Mouse (Mus musculus): ENCODE data around the gene Rreb1.
A peak's percentile ranks its signal among the peaks of the same experiment; 100 is the strongest.

Rreb1 gene

GRCm38 (mm10) chr13:37773476-37773875 lies 4.7 kb upstream of the Rreb1 start:
- H3K4me3 ChIP-seq (replicated peaks; ENCODE audit: low read length): no peak overlapping the region
- H3K9me3 ChIP-seq (ENCODE audit: low read length): no peaks in the 10 kb centered on the region
- TF ChIP-seq NANOG (IDR thresholded peaks at IDR 0.05; ENCODE audit: borderline replicate concordance, low read length) (peak; percentile 83), POU5F1 (IDR thresholded peaks at IDR 0.05; ENCODE audit: borderline replicate concordance, low read length) (0 out of 2 replicates have a peak, but pooled peaks have one; percentile 37), CTCF (conservative IDR thresholded peaks at IDR 0.05; ENCODE audit: low read length) (no peak)
- H3K27me3 ChIP-seq (ENCODE audit: insufficient read depth, low read length): peaks cover 20% of the 10 kb centered on the region
- H3K4me1 ChIP-seq (replicated peaks; ENCODE audit: low read depth, low read length): peaks cover 44% of the 10 kb centered on the region
- H3K36me3 ChIP-seq (ENCODE audit: insufficient read depth, low read length): no peaks in the 10 kb centered on the region

GRCm38 (mm10) chr13:37776675-37777074 lies 1.5 kb upstream of the Rreb1 start:
- peaks cover 47% of the 10 kb centered on the region for H3K27me3 ChIP-seq (ENCODE audit: insufficient read depth, low read length)
- H3K4me3 ChIP-seq (replicated peaks; ENCODE audit: low read length): no peak overlapping the region
- peaks cover 45% of the 10 kb centered on the region for H3K4me1 ChIP-seq (replicated peaks; ENCODE audit: low read depth, low read length)
- no peaks in the 10 kb centered on the region for H3K9me3 ChIP-seq (ENCODE audit: low read length)
- H3K36me3 ChIP-seq (ENCODE audit: insufficient read depth, low read length): no peaks in the 10 kb centered on the region
- TF ChIP-seq NANOG (IDR thresholded peaks at IDR 0.05; ENCODE audit: borderline replicate concordance, low read length) (no peak), CTCF (conservative IDR thresholded peaks at IDR 0.05; ENCODE audit: low read length) (no peak), POU5F1 (IDR thresholded peaks at IDR 0.05; ENCODE audit: borderline replicate concordance, low read length) (no peak)

GRCm38 (mm10) chr13:37777351-37778146 lies 651 bp upstream of the Rreb1 start:
- Histone ChIP-seq H3K9me3 (ENCODE audit: low read length) (no peaks in the 10 kb centered on the region), H3K4me1 (replicated peaks; ENCODE audit: low read depth, low read length) (peaks cover 42% of the 10 kb centered on the region), H3K4me3 (replicated peaks; ENCODE audit: low read length) (peak overlapping the region; percentile 77), H3K27me3 (ENCODE audit: insufficient read depth, low read length) (peaks cover 50% of the 10 kb centered on the region), H3K36me3 (ENCODE audit: insufficient read depth, low read length) (no peaks in the 10 kb centered on the region)
- no peak for TF ChIP-seq POU5F1 (IDR thresholded peaks at IDR 0.05; ENCODE audit: borderline replicate concordance, low read length)
- no peak for TF ChIP-seq CTCF (conservative IDR thresholded peaks at IDR 0.05; ENCODE audit: low read length)
- no peak for TF ChIP-seq NANOG (IDR thresholded peaks at IDR 0.05; ENCODE audit: borderline replicate concordance, low read length)

- no peaks in the 10 kb centered on the region for H3K9me3 ChIP-seq (ENCODE audit: low read length)
- H3K4me1 ChIP-seq (replicated peaks; ENCODE audit: low read depth, low read length): peaks cover 33% of the 10 kb centered on the region
- peak overlapping the region; percentile 77 for H3K4me3 ChIP-seq (replicated peaks; ENCODE audit: low read length)
- no peak for TF ChIP-seq NANOG (IDR thresholded peaks at IDR 0.05; ENCODE audit: borderline replicate concordance, low read length)
- TF ChIP-seq POU5F1 (IDR thresholded peaks at IDR 0.05; ENCODE audit: borderline replicate concordance, low read length): no peak
- no peak for TF ChIP-seq CTCF (conservative IDR thresholded peaks at IDR 0.05; ENCODE audit: low read length)
- no peaks in the 10 kb centered on the region for H3K36me3 ChIP-seq (ENCODE audit: insufficient read depth, low read length)
- H3K27me3 ChIP-seq (ENCODE audit: insufficient read depth, low read length): peaks cover 54% of the 10 kb centered on the region
Observed at GRCm38 (mm10) chr13:37778594-37779231, 513 bp downstream of the Rreb1 start.

GRCm38 (mm10) chr13:37779251-37779667 lies 1.1 kb downstream of the Rreb1 start:
- peaks cover 32% of the 10 kb centered on the region for H3K4me1 ChIP-seq (replicated peaks; ENCODE audit: low read depth, low read length)
- TF ChIP-seq NANOG (IDR thresholded peaks at IDR 0.05; ENCODE audit: borderline replicate concordance, low read length) (no peak), POU5F1 (IDR thresholded peaks at IDR 0.05; ENCODE audit: borderline replicate concordance, low read length) (no peak)
- H3K27me3 ChIP-seq (ENCODE audit: insufficient read depth, low read length): peaks cover 59% of the 10 kb centered on the region
- no peaks in the 10 kb centered on the region for H3K36me3 ChIP-seq (ENCODE audit: insufficient read depth, low read length)
- H3K9me3 ChIP-seq (ENCODE audit: low read length): no peaks in the 10 kb centered on the region
- peak overlapping the region; percentile 77 for H3K4me3 ChIP-seq (replicated peaks; ENCODE audit: low read length)

GRCm38 (mm10) chr13:37781557-37781956 lies 3.4 kb downstream of the Rreb1 start:
- Histone ChIP-seq H3K4me1 (replicated peaks; ENCODE audit: low read depth, low read length) (peaks cover 31% of the 10 kb centered on the region), H3K9me3 (ENCODE audit: low read length) (no peaks in the 10 kb centered on the region), H3K36me3 (ENCODE audit: insufficient read depth, low read length) (no peaks in the 10 kb centered on the region), H3K4me3 (replicated peaks; ENCODE audit: low read length) (no peak overlapping the region), H3K27me3 (ENCODE audit: insufficient read depth, low read length) (peaks cover 61% of the 10 kb centered on the region)
- TF ChIP-seq POU5F1 (IDR thresholded peaks at IDR 0.05; ENCODE audit: borderline replicate concordance, low read length) (no peak), CTCF (conservative IDR thresholded peaks at IDR 0.05; ENCODE audit: low read length) (no peak), NANOG (IDR thresholded peaks at IDR 0.05; ENCODE audit: borderline replicate concordance, low read length) (no peak)

GRCm38 (mm10) chr13:37782144-37782543 lies 3.9 kb downstream of the Rreb1 start:
- Histone ChIP-seq H3K9me3 (ENCODE audit: low read length) (no peaks in the 10 kb centered on the region), H3K27me3 (ENCODE audit: insufficient read depth, low read length) (peaks cover 58% of the 10 kb centered on the region), H3K4me3 (replicated peaks; ENCODE audit: low read length) (no peak overlapping the region), H3K4me1 (replicated peaks; ENCODE audit: low read depth, low read length) (peaks cover 28% of the 10 kb centered on the region), H3K36me3 (ENCODE audit: insufficient read depth, low read length) (no peaks in the 10 kb centered on the region)
- no peak for TF ChIP-seq NANOG (IDR thresholded peaks at IDR 0.05; ENCODE audit: borderline replicate concordance, low read length)
- no peak for TF ChIP-seq POU5F1 (IDR thresholded peaks at IDR 0.05; ENCODE audit: borderline replicate concordance, low read length)
- TF ChIP-seq CTCF (conservative IDR thresholded peaks at IDR 0.05; ENCODE audit: low read length): no peak

- H3K9me3 ChIP-seq (ENCODE audit: low read length): no peaks in the 10 kb centered on the region
- no peak overlapping the region for H3K4me3 ChIP-seq (replicated peaks; ENCODE audit: low read length)
- H3K4me1 ChIP-seq (replicated peaks; ENCODE audit: low read depth, low read length): peaks cover 18% of the 10 kb centered on the region
- peaks cover 44% of the 10 kb centered on the region for H3K27me3 ChIP-seq (ENCODE audit: insufficient read depth, low read length)
- TF ChIP-seq CTCF (conservative IDR thresholded peaks at IDR 0.05; ENCODE audit: low read length) (no peak), POU5F1 (IDR thresholded peaks at IDR 0.05; ENCODE audit: borderline replicate concordance, low read length) (no peak), NANOG (IDR thresholded peaks at IDR 0.05; ENCODE audit: borderline replicate concordance, low read length) (no peak)
- H3K36me3 ChIP-seq (ENCODE audit: insufficient read depth, low read length): no peaks in the 10 kb centered on the region
Observed at GRCm38 (mm10) chr13:37783676-37784075, 5.5 kb downstream of the Rreb1 start.

Data from E14TG2a.4 (cell line).